Mouse (Mus musculus) gastrocnemius, adult 18-20 months (tissue): ENCODE results near the gene Acot3. TPM values are rescaled to one million over a fixed set of nuclear protein-coding genes. Genes with fewer than 3 reads are reported as not detected.
"Not testable (repeated sequence)": the region's sequence is repeated elsewhere in the genome, so short reads cannot be mapped to it uniquely, and the experiment has no call there.

Source experiments
- DNase-seq: peaks from one replicate; pipeline ENCODE4 v3.0.0; 2021; ENCODE audit warnings: low spot score
- total RNA-seq, 2 experiments: library from RNA; stranded (reverse); gene quantifications; 2 replicates each; pipeline ENCODE4 v1.2.3; 2021

Gene Acot3
- total RNA-seq, 2 experiments from 2014 or later, result not detected

- no peak for DNase-seq
Measured at GRCm38 (mm10) chr12:84042248-84042647, 9.7 kb upstream of the Acot3 start.

DNA sequence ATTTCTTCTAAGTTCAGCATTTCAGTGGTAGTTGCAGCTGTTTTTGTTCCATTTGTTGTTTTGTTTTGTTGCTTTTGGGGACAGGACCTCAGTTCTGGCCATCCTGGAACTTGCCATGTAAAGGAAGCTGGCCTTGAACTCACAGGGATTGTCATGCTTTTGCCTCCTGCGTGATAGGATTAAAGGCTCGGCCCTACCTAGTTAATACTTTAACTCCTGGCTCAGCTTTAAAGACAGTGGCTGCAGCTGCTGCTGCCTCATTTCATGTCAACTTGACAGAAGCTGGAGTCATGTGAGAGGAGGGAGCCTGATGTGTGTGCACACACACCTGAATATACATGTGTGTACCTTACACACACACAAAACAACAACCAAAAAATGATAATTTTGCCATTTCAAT is 7.9 kb upstream of the Acot3 start:
- DNase-seq, result no peak

DNA sequence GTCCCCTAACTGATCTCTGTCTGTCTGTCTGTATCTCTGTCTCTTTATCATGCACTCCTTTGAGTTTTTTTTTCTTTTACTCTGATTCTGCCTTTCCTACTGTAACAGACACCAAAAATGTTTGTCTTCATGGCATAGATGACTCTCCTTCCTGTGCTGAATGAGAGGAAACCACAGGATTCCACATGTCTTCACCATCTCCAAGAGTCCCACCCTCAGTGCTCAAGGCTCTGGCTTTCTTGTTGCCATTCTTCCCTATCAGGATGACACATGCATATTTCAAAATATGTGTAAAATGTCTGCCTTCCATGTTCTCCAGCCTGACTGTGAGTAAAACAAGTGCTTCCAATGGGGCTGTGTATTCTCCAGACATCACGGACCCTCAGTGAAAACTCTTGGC is 5.0 kb upstream of the Acot3 start:
- no peak for DNase-seq

DNA sequence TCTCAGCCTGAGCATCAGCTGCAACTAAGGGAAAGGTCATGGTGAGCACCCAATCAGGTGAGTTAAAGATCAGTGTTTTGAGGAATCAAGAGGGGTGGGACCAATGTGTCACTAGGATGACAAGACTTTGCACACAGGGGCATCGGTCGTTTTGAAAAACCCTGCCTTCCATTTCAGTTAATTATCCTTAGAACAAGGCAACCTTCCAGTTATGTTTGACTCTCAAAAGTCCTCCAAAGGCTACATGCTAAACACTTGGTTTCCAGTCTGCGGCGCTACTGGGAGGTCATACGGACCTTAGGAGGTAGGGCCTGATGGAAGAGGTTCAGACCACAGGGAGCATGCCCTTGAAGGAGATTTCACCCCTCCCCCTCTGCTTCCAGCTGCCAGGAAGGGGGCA is 1.2 kb upstream of the Acot3 start:
- not testable (repeated sequence) for DNase-seq

GRCm38 (mm10) chr12:84052609-84053008 is 665 bp downstream of the Acot3 start:
- no peak for DNase-seq

DNA sequence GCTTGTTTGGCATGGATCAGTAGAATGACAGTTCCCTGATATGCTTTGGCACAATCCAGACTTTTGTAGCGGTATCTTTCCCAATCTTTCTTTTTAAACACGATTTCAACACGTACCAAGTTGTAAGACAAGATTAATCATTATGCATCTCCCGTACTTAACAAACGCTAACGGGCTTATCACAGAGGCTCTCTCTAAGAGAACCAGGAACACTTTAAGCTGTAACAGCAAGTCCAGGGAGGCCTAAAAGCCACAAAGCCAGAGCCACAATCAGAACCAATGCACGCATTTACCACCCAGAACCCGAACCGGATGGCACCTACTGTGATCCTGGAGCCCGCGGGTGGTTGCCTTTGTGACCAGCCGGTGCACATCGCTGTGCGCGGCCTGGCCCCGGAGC is 1.2 kb downstream of the Acot3 start:
- DNase-seq, result no peak

DNA sequence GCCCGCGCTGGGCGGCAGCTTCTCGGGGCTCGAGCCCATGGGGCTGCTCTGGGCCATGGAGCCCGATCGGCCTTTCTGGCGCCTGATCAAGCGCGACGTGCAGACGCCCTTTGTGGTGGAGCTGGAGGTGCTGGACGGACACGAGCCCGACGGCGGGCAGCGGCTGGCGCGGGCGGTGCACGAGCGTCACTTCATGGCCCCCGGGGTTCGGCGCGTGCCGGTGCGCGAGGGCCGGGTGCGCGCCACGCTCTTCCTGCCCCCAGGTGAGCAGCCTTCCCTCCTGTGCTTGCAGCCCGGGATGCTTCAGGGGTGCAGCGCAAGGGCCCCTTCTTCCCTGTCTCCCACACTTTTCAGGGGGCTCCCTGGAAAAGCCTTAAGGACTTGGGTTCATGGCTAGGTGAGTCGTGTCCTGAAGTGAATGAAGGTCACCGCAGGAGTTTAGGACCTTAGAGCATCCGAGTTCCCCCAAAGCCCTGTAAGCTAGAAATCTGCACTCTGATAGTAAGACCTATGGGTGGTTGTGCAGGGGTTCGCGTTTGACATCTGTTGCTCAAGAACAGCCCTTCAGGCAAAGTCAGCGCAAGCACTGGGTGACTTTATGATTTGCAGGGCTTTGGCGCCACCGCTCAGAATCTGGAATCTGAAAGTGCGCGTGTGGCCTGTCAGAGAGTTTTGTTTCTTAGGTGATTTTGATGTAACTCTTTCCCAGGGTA is 1.9 kb downstream of the Acot3 start:
- DNase-seq, result no peak

GRCm38 (mm10) chr12:84060946-84061345 is 9.0 kb downstream of the Acot3 start:
- peak; percentile 17 for DNase-seq

DNA sequence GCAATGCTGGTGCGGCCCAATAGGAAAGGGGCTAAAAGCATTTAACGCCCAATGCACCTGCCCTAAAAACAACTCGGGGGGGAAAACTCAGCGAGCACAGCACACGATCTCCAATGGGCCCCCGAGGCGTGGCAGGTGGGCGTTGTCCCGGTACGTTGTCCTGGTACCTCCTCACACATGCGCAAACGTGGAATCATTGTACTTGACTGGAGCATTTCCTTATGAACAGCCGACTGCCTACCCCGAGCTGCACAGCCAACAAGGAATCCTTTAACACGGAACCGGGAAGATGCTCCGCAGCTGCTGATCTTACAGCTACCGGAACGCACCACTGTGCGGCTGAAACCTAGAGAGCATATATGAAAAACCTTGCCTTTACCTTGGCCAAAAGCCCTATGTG is 10.4 kb downstream of the Acot3 start:
- no peak for DNase-seq

- DNase-seq, result no peak
Measured at GRCm38 (mm10) chr12:84063228-84063627, 11.3 kb downstream of the Acot3 start.

DNA sequence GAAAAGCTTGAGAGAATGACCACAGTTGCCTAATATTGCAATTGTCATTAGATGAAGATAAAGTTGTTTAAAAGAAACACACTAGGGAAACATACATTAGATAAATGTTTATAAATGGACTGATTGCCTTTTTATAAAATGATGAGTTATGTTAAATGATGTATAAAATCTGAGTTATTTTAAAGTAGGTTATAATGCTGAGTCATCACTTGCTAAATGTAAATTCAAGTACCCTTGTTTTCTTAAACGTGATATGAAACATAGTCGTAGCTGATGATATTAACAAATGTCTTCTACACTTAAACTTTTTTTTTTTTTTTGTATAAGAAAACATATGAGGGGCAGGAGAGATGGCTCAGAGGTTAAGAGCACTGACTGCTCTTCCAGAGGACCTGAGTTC is 11.9 kb downstream of the Acot3 start:
- no peak for DNase-seq

DNA sequence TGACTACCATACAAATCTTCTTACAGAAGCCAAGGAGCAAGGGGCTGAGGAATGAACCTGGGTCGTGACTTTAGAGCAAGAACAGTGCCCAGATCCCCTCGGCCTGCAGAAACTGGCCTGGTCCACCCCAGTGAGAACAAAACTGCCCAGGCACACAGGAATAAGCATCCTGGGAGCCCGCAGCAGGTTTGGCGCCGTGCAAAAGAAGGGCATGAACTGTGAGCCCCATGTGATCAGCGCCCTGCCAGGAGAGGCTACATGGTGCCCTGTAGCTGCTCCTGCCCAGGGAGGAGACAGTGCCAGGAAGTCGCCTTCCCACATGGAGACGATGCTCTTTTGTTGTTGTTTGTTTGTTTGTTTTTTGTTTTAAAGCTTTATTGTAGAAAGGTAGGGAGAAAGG is 12.7 kb downstream of the Acot3 start:
- no peak for DNase-seq

DNA sequence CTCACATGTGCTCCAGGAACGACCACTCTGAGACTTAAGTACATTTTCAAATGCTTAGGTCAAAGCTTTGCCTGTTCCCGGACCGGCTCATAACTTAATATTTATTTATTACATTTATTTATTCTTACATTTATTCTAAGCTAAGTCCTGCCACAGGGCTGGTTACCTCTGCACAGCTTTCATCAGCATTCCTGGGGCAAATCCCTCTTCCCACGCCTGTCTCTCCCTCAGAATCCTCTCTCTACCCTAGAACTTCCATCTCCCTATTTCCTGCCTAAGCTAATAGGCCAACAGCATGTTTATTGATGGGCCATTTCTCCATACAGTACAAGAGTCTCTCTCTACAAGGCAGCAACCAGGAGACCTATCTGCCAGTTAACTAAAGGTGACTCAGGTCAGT is 15.8 kb downstream of the Acot3 start:
- DNase-seq, result no peak

DNA sequence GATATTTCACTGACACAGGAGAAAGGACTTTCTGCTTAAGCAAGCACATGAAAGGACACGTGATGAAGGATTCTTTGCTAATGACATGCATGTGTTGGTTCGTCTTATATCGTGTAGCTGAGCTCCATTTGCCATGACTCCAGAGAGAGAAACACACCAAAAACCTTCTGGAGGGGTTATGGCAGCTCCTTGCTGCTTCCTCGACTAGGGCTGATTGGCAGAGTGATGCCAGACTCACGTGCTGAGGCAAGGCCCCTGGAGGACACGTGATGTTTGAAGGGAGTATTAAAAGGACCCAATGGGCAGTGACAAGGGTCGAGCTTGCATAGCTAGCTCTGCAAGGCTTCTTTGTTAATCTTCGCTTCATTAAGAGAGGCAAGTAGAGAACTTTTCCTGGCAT is 16.4 kb downstream of the Acot3 start:
- no peak for DNase-seq

DNA sequence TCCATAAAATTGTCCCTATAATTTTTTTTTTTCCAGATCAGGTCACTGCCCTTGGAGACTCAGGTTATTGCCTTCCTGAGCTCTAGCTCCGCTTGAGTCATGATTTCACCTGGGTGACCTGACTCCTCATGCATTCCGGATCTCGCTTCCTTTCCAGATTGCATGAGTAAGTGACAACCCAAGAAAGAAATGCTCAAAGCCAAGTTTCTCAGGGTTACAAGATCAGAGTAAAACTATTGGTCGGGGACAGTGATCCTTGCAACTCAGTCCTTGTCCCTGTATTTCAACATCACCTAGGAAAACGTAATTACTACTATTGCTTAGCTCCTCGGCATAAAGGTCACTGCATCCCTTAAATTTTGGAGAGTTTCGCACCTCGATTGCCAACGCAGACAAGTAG is 17.0 kb downstream of the Acot3 start, which contains the start of gene Acot5:
TSS of gene Acot5 (plus strand) at position 340 of the 400 bp plus-strand sequence.
- no peak for DNase-seq

DNA sequence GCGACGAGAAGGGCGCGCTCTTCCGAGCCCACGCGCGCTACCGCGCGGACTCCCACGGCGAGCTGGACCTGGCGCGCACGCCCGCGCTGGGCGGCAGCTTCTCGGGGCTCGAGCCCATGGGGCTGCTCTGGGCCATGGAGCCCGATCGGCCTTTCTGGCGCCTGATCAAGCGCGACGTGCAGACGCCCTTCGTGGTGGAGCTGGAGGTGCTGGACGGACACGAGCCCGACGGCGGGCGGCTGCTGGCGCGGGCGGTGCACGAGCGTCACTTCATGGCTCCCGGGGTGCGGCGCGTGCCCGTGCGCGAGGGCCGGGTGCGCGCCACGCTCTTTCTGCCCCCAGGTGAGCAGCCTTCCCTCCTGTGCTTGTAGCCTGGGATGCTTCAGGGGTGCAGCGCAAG is 17.6 kb downstream of the Acot3 start:
- peak; percentile 7 for DNase-seq

GRCm38 (mm10) chr12:84071696-84072095 is 19.8 kb downstream of the Acot3 start:
- no peak for DNase-seq

- DNase-seq, result no peak
Measured at GRCm38 (mm10) chr12:84077371-84077990, 25.5 kb downstream of the Acot3 start.

DNA sequence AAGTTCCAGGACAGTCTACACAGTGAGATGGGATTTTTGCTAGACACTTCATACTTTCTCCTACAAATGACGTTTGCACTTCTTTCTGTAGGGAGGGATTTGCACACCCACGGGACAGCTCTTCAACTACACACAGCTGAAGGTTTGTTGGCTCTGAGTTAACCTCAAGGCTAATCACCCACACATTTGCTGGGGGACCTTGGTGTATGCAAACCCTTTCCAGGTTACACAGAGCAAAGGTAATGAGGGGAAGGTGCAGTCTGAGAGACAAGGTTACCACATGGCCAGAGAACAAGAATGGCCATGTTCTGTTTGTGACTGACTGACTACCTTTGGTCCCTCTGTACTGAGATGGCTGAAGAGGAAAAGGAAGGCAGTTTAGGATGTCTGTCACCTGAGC is 31.9 kb downstream of the Acot3 start:
- DNase-seq, result no peak

- DNase-seq, result no peak
Measured at GRCm38 (mm10) chr12:84084581-84084980, 32.6 kb downstream of the Acot3 start.

DNA sequence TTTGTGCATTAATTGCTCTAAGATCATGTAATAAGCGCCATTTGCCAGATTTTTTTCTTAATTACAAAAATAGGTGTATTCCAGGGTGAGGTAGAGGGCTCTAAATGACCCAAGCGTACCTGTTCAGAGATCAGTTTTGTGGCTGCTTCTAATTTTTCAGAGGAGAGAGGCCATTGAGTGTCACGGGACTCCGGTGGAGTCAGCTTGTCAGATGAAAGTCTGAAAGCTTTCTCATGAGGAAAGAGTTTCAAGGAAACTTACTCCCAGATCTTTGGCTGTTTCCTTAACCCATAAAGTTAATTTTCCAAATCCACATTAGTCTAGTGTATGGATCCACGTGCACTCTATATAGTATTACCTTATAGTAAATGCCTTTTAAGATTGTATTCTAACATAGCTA is 42.7 kb downstream of the Acot3 start:
- not testable (repeated sequence) for DNase-seq

DNA sequence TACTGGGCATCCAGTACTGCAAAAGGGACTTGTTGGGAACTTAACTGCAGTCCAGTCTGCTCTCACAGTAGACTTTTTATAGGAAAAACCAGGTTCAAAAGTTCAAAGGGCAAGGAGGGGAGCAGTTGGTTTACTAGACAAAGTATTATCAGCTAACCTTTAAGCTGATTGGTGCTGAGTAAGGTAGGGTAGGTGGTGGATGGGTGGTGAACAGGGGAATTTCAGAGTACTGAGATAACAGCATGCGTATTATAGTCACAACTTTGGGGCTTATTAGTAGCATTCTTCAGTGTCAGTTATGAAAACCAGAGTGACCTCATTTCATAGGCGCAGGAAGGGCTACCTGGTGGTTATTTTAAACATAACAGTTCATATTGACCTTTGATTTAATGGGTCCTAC is 47.7 kb downstream of the Acot3 start:
- no peak for DNase-seq

DNA sequence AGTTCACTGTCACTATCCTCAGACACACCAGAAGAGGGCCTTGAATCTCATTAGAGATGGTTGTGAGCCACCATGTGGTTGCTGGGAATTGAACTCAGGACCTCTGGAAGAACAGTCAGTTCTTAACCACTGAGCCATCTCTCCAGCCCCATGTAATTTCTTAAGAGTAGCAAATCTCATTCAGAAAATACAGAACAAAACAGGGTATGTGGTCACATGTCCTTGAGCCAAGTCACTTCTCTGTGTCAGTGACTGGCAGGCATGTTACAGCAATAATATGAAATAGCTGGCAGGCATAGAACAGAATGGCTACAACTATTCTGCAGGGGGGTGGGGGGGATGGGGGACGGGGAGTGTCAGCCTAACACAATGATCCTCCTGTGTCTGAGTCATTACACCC is 48.1 kb downstream of the Acot3 start:
- DNase-seq, result no peak
